Mouse (Mus musculus): Measurements from ENCODE around the gene Dpf3. TPM values are rescaled to one million over a fixed set of nuclear protein-coding genes. Genes with fewer than 3 reads are reported as not detected.
A peak's percentile ranks its signal among the peaks of the same experiment; 100 is the strongest.

The Dpf3 gene
- polyA plus RNA-seq, 1 experiment from 2014 or later = not detected

GRCm38 (mm10) chr12:83488211-83488941 is 860 bp upstream of the Dpf3 start:
- Histone ChIP-seq H3K36me3 (ENCODE audit: inconsistent target) (no peaks in the 10 kb centered on the region), H3K79me2 (ENCODE audit: inconsistent target) (no peaks in the 10 kb centered on the region), H3K4me3 (ENCODE audit: inconsistent target) (peak overlapping the region; percentile 37), H3K27ac (no peak overlapping the region)
- WGBS (ENCODE audit: missing documents) = 2% methylated on average over 29 of the region's 29 CpGs

GRCm38 (mm10) chr12:83486671-83487461 is 650 bp downstream of the Dpf3 start:
- H3K27ac ChIP-seq = no peak overlapping the region

DNA sequence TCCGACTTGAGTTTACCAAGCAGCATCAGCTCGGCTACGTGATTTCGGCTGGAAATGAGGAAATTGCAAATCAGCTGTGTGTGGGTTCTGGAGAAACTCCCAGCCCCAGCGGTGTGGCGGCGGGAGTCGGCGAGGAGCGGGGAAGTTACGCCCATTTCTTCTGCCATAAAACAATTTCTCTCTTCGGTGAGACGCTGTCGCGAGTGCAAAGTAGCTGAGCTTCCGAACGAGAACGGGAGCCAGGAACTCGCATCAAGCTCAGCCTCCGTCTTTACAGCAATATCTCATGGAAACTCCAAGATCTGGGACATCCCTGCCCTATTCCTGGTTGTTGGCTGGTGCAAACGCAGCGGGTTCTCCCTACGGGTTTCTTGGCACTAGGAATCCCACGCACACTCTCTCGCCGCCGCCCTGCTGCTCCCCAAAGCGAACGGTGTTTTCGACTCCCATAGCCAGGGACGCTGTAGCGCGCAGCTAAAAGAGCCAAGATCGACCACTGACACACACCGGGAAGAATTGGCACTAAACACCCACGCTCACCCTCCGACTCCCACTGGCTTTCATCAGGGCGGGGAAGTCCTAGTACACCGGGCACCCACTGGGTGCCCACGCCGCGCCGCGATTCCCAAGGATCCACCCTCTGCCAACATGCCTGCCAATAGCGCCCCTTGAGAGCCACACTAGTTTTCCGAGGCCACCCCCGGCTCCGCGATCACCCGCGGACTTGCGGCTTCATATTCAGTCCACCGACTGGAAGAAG is 1.4 kb downstream of the Dpf3 start:
- Histone ChIP-seq H3K4me3 (ENCODE audit: inconsistent target) (peak overlapping the region; percentile 5; the same call in 1 of the 2 replicates), H3K36me3 (ENCODE audit: inconsistent target) (no peaks in the 10 kb centered on the region), H3K79me2 (ENCODE audit: inconsistent target) (no peaks in the 10 kb centered on the region), H3K27ac (no peak overlapping the region)
- WGBS (ENCODE audit: missing documents) = 1% methylated on average over 53 of the region's 53 CpGs

More at GRCm38 (mm10) chr12:83486671-83487461, 650 bp downstream of the Dpf3 start:
- Histone ChIP-seq H3K79me2 (ENCODE audit: inconsistent target) (no peaks in the 10 kb centered on the region), H3K4me3 (ENCODE audit: inconsistent target) (peak overlapping the region; percentile 37), H3K36me3 (ENCODE audit: inconsistent target) (no peaks in the 10 kb centered on the region)
- WGBS (ENCODE audit: missing documents) = 0% methylated on average over 72 of the region's 73 CpGs

GRCm38 (mm10) chr12:83484855-83485745 is 2.4 kb downstream of the Dpf3 start:
- WGBS (ENCODE audit: missing documents) = 7% methylated on average over 23 of the region's 24 CpGs
- Histone ChIP-seq H3K4me3 (ENCODE audit: inconsistent target) (no peak overlapping the region), H3K36me3 (ENCODE audit: inconsistent target) (no peaks in the 10 kb centered on the region), H3K27ac (no peak overlapping the region), H3K79me2 (ENCODE audit: inconsistent target) (no peaks in the 10 kb centered on the region)

GRCm38 (mm10) chr12:83483653-83484052 is 3.9 kb downstream of the Dpf3 start:
- Histone ChIP-seq H3K4me3 (ENCODE audit: inconsistent target) (no peak overlapping the region), H3K36me3 (ENCODE audit: inconsistent target) (no peaks in the 10 kb centered on the region), H3K79me2 (ENCODE audit: inconsistent target) (no peaks in the 10 kb centered on the region), H3K27ac (no peak overlapping the region)
- 72% methylated on average over 5 of the region's 5 CpGs for WGBS (ENCODE audit: missing documents)

GRCm38 (mm10) chr12:83481439-83481838 is 6.1 kb downstream of the Dpf3 start:
- H3K27ac ChIP-seq = no peak overlapping the region
- no peak overlapping the region for H3K4me3 ChIP-seq (ENCODE audit: inconsistent target)
- H3K36me3 ChIP-seq (ENCODE audit: inconsistent target) = no peaks in the 10 kb centered on the region
- H3K79me2 ChIP-seq (ENCODE audit: inconsistent target) = no peaks in the 10 kb centered on the region
- WGBS (ENCODE audit: missing documents) = 77% methylated on average over 3 of the region's 4 CpGs

GRCm38 (mm10) chr12:83479818-83480401 is 7.6 kb downstream of the Dpf3 start:
- no peaks in the 10 kb centered on the region for H3K36me3 ChIP-seq (ENCODE audit: inconsistent target)
- H3K27ac ChIP-seq = no peak overlapping the region
- 80% methylated on average over 7 of the region's 7 CpGs for WGBS (ENCODE audit: missing documents)
- H3K4me3 ChIP-seq (ENCODE audit: inconsistent target) = no peak overlapping the region
- no peaks in the 10 kb centered on the region for H3K79me2 ChIP-seq (ENCODE audit: inconsistent target)

GRCm38 (mm10) chr12:83479140-83479539 is 8.4 kb downstream of the Dpf3 start:
- Histone ChIP-seq H3K79me2 (ENCODE audit: inconsistent target) (no peaks in the 10 kb centered on the region), H3K4me3 (ENCODE audit: inconsistent target) (no peak overlapping the region), H3K36me3 (ENCODE audit: inconsistent target) (no peaks in the 10 kb centered on the region), H3K27ac (no peak overlapping the region)
- WGBS (ENCODE audit: missing documents) = 100% methylated on average over 1 of the region's 1 CpGs

GRCm38 (mm10) chr12:83476277-83476676 is 11.2 kb downstream of the Dpf3 start:
- Histone ChIP-seq H3K4me3 (ENCODE audit: inconsistent target) (no peak overlapping the region), H3K27ac (no peak overlapping the region), H3K79me2 (ENCODE audit: inconsistent target) (no peaks in the 10 kb centered on the region), H3K36me3 (ENCODE audit: inconsistent target) (no peaks in the 10 kb centered on the region)
- WGBS (ENCODE audit: missing documents) = 88% methylated on average over 10 of the region's 10 CpGs

- WGBS (ENCODE audit: missing documents) = 87% methylated on average over 6 of the region's 6 CpGs
- Histone ChIP-seq H3K79me2 (ENCODE audit: inconsistent target) (no peaks in the 10 kb centered on the region), H3K27ac (no peak overlapping the region), H3K4me3 (ENCODE audit: inconsistent target) (no peak overlapping the region), H3K36me3 (ENCODE audit: inconsistent target) (no peaks in the 10 kb centered on the region)
These were observed 12.1 kb downstream of the Dpf3 start for GRCm38 (mm10) chr12:83475419-83475818.

DNA sequence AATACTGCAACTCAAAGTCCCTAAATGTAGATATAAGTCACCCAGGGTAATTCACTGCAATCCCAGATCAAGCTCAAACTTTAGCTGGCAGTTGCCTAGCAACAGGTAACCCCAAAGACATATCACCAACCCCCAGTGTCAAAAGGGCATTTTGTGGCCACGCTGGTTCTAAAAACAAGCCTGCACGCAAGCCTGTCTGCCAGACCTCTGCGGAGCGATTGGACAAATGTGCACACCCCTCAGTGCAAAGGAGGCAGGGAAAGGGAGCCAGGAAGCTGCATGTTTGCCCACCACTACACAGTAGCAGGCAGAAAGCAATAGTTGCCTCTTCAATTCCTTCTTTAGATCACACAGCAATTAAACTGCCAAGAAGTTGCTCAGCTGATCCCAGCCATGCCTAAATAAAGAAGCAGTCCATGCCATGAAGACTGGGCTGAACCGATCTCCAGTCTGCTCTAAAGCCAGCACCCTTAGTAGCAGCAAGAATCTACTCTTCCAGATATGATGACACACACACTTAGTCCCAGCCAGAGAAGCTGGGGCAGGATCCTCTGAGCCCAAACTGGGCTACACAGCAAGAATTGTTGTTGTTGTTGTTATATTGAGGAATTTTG is 13.4 kb downstream of the Dpf3 start:
- Histone ChIP-seq H3K79me2 (ENCODE audit: inconsistent target) (no peaks in the 10 kb centered on the region), H3K27ac (no peak overlapping the region), H3K36me3 (ENCODE audit: inconsistent target) (no peaks in the 10 kb centered on the region), H3K4me3 (ENCODE audit: inconsistent target) (no peak overlapping the region)
- WGBS (ENCODE audit: missing documents) = 67% methylated on average over 5 of the region's 5 CpGs

DNA sequence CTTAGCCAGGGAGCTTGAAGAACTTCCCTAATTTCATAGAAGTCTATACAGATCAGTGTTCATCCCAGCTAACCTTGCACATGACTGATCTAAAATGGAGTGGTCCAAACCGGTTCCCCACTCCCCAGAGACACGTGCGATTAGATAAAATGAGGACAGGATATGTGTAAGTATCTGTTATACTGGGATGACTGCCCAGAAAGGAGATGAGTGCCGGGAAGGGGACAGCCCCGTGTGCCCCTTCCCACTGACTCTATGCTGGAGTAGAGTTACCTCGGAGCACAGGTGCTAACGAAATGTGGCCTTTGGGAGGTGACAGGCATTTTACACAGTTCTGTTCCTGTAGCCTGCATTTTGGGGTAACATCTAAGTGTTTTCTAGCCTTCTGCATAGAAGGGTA is 15.8 kb downstream of the Dpf3 start:
- 90% methylated on average over 7 of the region's 7 CpGs for WGBS (ENCODE audit: missing documents)
- H3K79me2 ChIP-seq (ENCODE audit: inconsistent target) = no peaks in the 10 kb centered on the region

DNA sequence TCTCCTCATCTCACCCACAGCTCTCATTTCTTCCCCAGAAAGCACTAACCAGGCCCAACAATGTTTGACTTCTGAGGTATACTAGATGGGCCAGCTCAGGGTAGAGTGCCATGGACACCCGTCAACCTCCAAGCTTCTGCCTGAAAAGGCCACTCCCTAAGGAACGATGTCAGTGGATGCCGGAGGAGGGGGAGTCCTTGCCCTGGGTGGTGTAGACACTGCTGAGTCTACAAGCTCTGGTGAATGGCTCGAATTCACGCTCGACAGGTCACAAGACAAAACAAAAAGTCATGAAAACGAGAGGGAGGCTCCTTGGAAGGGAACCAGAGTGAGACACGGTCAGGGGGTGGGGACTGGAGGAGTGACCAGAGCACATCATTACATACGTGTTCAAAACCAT is 17.4 kb downstream of the Dpf3 start:
- Histone ChIP-seq H3K4me3 (ENCODE audit: inconsistent target) (no peak overlapping the region), H3K79me2 (ENCODE audit: inconsistent target) (no peaks in the 10 kb centered on the region), H3K27ac (no peak overlapping the region), H3K36me3 (ENCODE audit: inconsistent target) (no peaks in the 10 kb centered on the region)
- 88% methylated on average over 9 of the region's 9 CpGs for WGBS (ENCODE audit: missing documents)

More for the DNA sequence above, 15.8 kb downstream of the Dpf3 start:
- H3K36me3 ChIP-seq (ENCODE audit: inconsistent target) = no peaks in the 10 kb centered on the region
- H3K27ac ChIP-seq = no peak overlapping the region
- H3K4me3 ChIP-seq (ENCODE audit: inconsistent target) = no peak overlapping the region

Measured in macrophage (primary cell).